Mouse (Mus musculus) hindbrain, postnatal 0 days (tissue): ENCODE measurements around the gene Prodh2. TPM values are rescaled to one million over a fixed set of nuclear protein-coding genes. Genes with fewer than 3 reads are reported as not detected.
A peak's percentile ranks its signal among the peaks of the same experiment; 100 is the strongest.

ENCODE experiments used
- ATAC-seq: fragments of 200-750 bp; cut with Nextera tagmentation; 2 replicates; pipeline ENCODE4 v1.8.0; 2017; ENCODE audit warnings: mild to moderate bottlenecking, moderate TSS enrichment, moderate library complexity
- DNase-seq: peaks from one replicate; pipeline ENCODE4 v3.0.0-alpha.2; 2015; ENCODE audit warnings: low spot score
- H3K27ac ChIP-seq: fragments of 300-500 bp; sonication (generic); 2 replicates; pipeline ENCODE4 v1.5.1; 2014; ENCODE audit warnings: mild to moderate bottlenecking
- H3K27me3 ChIP-seq: fragments of 300-500 bp; sonication (generic); 2 replicates; pipeline ENCODE4 v1.6.1; 2014; ENCODE audit warnings: low read length, mixed read lengths; ENCODE audit not compliant: insufficient read depth
- H3K36me3 ChIP-seq: fragments of 300-500 bp; sonication (generic); 2 replicates; pipeline ENCODE4 v1.6.1; 2014; ENCODE audit warnings: low read length, mixed read lengths; ENCODE audit not compliant: insufficient read depth
- H3K4me1 ChIP-seq: fragments of 300-500 bp; sonication (generic); 2 replicates; pipeline ENCODE4 v1.6.1; 2014; ENCODE audit warnings: antibody characterized with exemption, low read length, mixed read lengths; ENCODE audit not compliant: insufficient read depth
- H3K4me2 ChIP-seq: fragments of 300-500 bp; sonication (generic); 2 replicates; pipeline ENCODE4 v1.6.1; 2014; ENCODE audit warnings: low read depth, mild to moderate bottlenecking, low read length, moderate library complexity, mixed read lengths
- H3K4me3 ChIP-seq: fragments of 300-500 bp; sonication (generic); 2 replicates; pipeline ENCODE4 v1.5.1; 2014; ENCODE audit warnings: low read length
- H3K9ac ChIP-seq: fragments of 300-500 bp; sonication (generic); replicated peaks from 2 replicates; pipeline ENCODE4 v1.6.1; 2014; ENCODE audit warnings: mild to moderate bottlenecking, low read length, moderate library complexity, mixed read lengths
- H3K9me3 ChIP-seq: fragments of 300-500 bp; sonication (generic); 2 replicates; pipeline ENCODE4 v1.6.1; 2016; ENCODE audit warnings: low read length, mixed read lengths
- CTCF ChIP-seq: IDR thresholded peaks from 2 replicates; pipeline ENCODE4 v1.5.1; 2016; ENCODE audit warnings: antibody characterized with exemption, control low read depth, low read depth
- WGBS: fragments of 180-500 bp; shearing (Covaris S2); extraction: QIAGEN DNeasy Blood & Tissue Kit; methylation state at CpG from one replicate; pipeline ENCODE4 v1.1.7; 2014; 5-methylcytosine and 5-hydroxymethylcytosine counted together
- polyA plus RNA-seq: library from polyadenylated mRNA; unstranded; fragments of >200 nt; fragmentation: Nextera tagmentation; extraction: Ambion mirVana; gene quantifications from 2 replicates; pipeline ENCODE4 v1.2.1, GENCODE M21; 2015
- total RNA-seq: library from RNA; depleted of rRNA; stranded (reverse); fragments of >200 nt; gene quantifications from 2 replicates; pipeline ENCODE4 v1.2.3, GENCODE M21; 2014

Prodh2 gene
- total and polyA plus RNA-seq, 2 experiments from 2014 or later, result 0.24 TPM; not detected in 1

GRCm38 (mm10) chr7:30526399-30526798, 33.0 kb downstream of the Prodh2 start:
- no peaks in the 10 kb centered on the region for H3K9me3 ChIP-seq
- H3K4me2 ChIP-seq, result no peak overlapping the region
- ATAC-seq (no peak), DNase-seq (no peak)
- no peak overlapping the region for H3K27ac ChIP-seq
- H3K4me1 ChIP-seq, result 0 out of 2 replicates have a peak, but pooled peaks cover 2% of the 10 kb centered on the region
- H3K4me3 ChIP-seq, result no peak overlapping the region
- no peak for TF ChIP-seq CTCF
- H3K27me3 ChIP-seq, result no peaks in the 10 kb centered on the region
- H3K9ac ChIP-seq, result 0 out of 2 replicates have a peak overlapping the region, but pooled peaks have one; percentile 9
- WGBS, result 35% methylated on average over 17 of the region's 17 CpGs
- H3K36me3 ChIP-seq, result peaks cover 65% of the 10 kb centered on the region

- 0 out of 2 replicates have a peak overlapping the region, but pooled peaks have one; percentile 9 for H3K9ac ChIP-seq
- ATAC-seq, result no peak
Observed at GRCm38 (mm10) chr7:30526981-30527380, 33.6 kb downstream of the Prodh2 start.

GRCm38 (mm10) chr7:30531291-30531815, 37.9 kb downstream of the Prodh2 start:
- DNase-seq (no peak), ATAC-seq (no peak)
- Histone ChIP-seq H3K9ac (0 out of 2 replicates have a peak overlapping the region, but pooled peaks have one; percentile 28), H3K4me1 (peaks cover 22% of the 10 kb centered on the region), H3K27me3 (no peaks in the 10 kb centered on the region), H3K4me2 (0 out of 2 replicates have a peak overlapping the region, but pooled peaks have one; percentile 17), H3K9me3 (no peaks in the 10 kb centered on the region), H3K4me3 (no peak overlapping the region), H3K27ac (no peak overlapping the region), H3K36me3 (peaks cover 53% of the 10 kb centered on the region)
- TF ChIP-seq CTCF, result no peak
- 82% methylated on average over 9 of the region's 9 CpGs for WGBS

More at GRCm38 (mm10) chr7:30526981-30527380, 33.6 kb downstream of the Prodh2 start:
- H3K9me3 ChIP-seq, result no peaks in the 10 kb centered on the region
- H3K27me3 ChIP-seq, result no peaks in the 10 kb centered on the region
- no peak for TF ChIP-seq CTCF
- 79% methylated on average over 14 of the region's 14 CpGs for WGBS
- no peak overlapping the region for H3K4me3 ChIP-seq
- DNase-seq, result no peak
- no peak overlapping the region for H3K27ac ChIP-seq
- H3K4me2 ChIP-seq, result no peak overlapping the region
- H3K4me1 ChIP-seq, result 0 out of 2 replicates have a peak, but pooled peaks cover 5% of the 10 kb centered on the region
- peaks cover 69% of the 10 kb centered on the region for H3K36me3 ChIP-seq

GRCm38 (mm10) chr7:30532931-30533330, 39.5 kb downstream of the Prodh2 start:
- ATAC-seq (peak; percentile 36), DNase-seq (peak; percentile 58)
- Histone ChIP-seq H3K27ac (peak overlapping the region; percentile 54), H3K27me3 (no peaks in the 10 kb centered on the region), H3K36me3 (peaks cover 38% of the 10 kb centered on the region), H3K9ac (peak overlapping the region; percentile 84; the same call in 1 of the 2 replicates), H3K4me1 (peaks cover 22% of the 10 kb centered on the region), H3K4me2 (peak overlapping the region; percentile 75), H3K9me3 (no peaks in the 10 kb centered on the region), H3K4me3 (peak overlapping the region; percentile 83)
- no peak for TF ChIP-seq CTCF
- 10% methylated on average over 8 of the region's 8 CpGs for WGBS

GRCm38 (mm10) chr7:30533941-30534632, 40.7 kb downstream of the Prodh2 start:
- peak overlapping the region; percentile 84 for H3K9ac ChIP-seq
- H3K9me3 ChIP-seq, result no peaks in the 10 kb centered on the region
- TF ChIP-seq CTCF, result no peak
- peak overlapping the region; percentile 83 for H3K4me3 ChIP-seq
- 2% methylated on average over 20 of the region's 26 CpGs for WGBS
- ATAC-seq (peak; percentile 27), DNase-seq (peak; percentile 44)
- H3K4me1 ChIP-seq, result peaks cover 22% of the 10 kb centered on the region
- no peaks in the 10 kb centered on the region for H3K27me3 ChIP-seq
- peaks cover 26% of the 10 kb centered on the region for H3K36me3 ChIP-seq
- H3K27ac ChIP-seq, result peak overlapping the region; percentile 94
- H3K4me2 ChIP-seq, result peak overlapping the region; percentile 75

- Histone ChIP-seq H3K4me3 (peak within 1 kb of the TSS; percentile 83), H3K36me3 (peaks cover 18% of the 10 kb centered on the region), H3K27ac (peak within 1 kb of the TSS; percentile 94), H3K27me3 (no peaks in the 10 kb centered on the region), H3K4me2 (peak within 1 kb of the TSS; percentile 75), H3K9me3 (no peaks in the 10 kb centered on the region), H3K9ac (peak within 1 kb of the TSS; percentile 84), H3K4me1 (peaks cover 22% of the 10 kb centered on the region)
- peak; percentile 93 for ATAC-seq
- TF ChIP-seq CTCF, result no peak
- WGBS, result 0% methylated on average over 41 of the region's 84 CpGs
- DNase-seq, result peak; percentile 99
Observed at GRCm38 (mm10) chr7:30534633-30535577, 41.5 kb downstream of the Prodh2 start, which contains the start of gene Arhgap33. Arhgap33 (minus strand) TSS chr7:30535060.
